Mouse (Mus musculus) heart, embryonic 12.5 days (tissue): ENCODE measurements around the gene Gm29776. TPM values are rescaled to one million over a fixed set of nuclear protein-coding genes. Genes with fewer than 3 reads are reported as not detected.
A peak's percentile ranks its signal among the peaks of the same experiment; 100 is the strongest.

Experiments
- ATAC-seq: fragments of 200-750 bp; cut with Nextera tagmentation; 2 replicates; pipeline ENCODE4 v1.8.0; 2017; ENCODE audit warnings: moderate TSS enrichment, moderate library complexity; ENCODE audit not compliant: insufficient number of reproducible peaks, low FRiP score
- H3K27ac ChIP-seq: fragments of 300-500 bp; sonication (generic); 2 replicates; pipeline ENCODE4 v1.5.1; 2016; ENCODE audit warnings: mild to moderate bottlenecking, moderate library complexity; ENCODE audit not compliant: poor library complexity, severe bottlenecking
- H3K27me3 ChIP-seq: fragments of 300-500 bp; sonication (generic); replicated peaks from 2 replicates; pipeline ENCODE4 v1.6.1; 2016; ENCODE audit warnings: mild to moderate bottlenecking, moderate library complexity
- H3K36me3 ChIP-seq: fragments of 300-500 bp; sonication (generic); 2 replicates; pipeline ENCODE4 v1.6.1; 2016; ENCODE audit warnings: mild to moderate bottlenecking, moderate library complexity
- H3K4me1 ChIP-seq: fragments of 300-500 bp; sonication (generic); replicated peaks from 2 replicates; pipeline ENCODE4 v1.6.1; 2016; ENCODE audit warnings: mild to moderate bottlenecking
- H3K4me2 ChIP-seq: fragments of 300-500 bp; sonication (generic); 2 replicates; pipeline ENCODE4 v1.6.1; 2016; ENCODE audit warnings: mild to moderate bottlenecking, moderate library complexity
- H3K4me3 ChIP-seq: fragments of 300-500 bp; sonication (generic); 2 replicates; pipeline ENCODE4 v1.5.1; 2016; ENCODE audit warnings: mild to moderate bottlenecking
- H3K9ac ChIP-seq: fragments of 300-500 bp; sonication (generic); 2 replicates; pipeline ENCODE4 v1.6.1; 2016; ENCODE audit warnings: mild to moderate bottlenecking, moderate library complexity
- H3K9me3 ChIP-seq: fragments of 300-500 bp; sonication (generic); replicated peaks from 2 replicates; pipeline ENCODE4 v1.6.1; 2016; ENCODE audit warnings: mild to moderate bottlenecking, moderate library complexity
- WGBS: fragments of 180-500 bp; shearing (Covaris S2); methylation state at CpG from one replicate; pipeline ENCODE4 v1.1.7; 2016; 5-methylcytosine and 5-hydroxymethylcytosine counted together
- polyA plus RNA-seq: library from polyadenylated mRNA; unstranded; fragments of >200 nt; fragmentation: Nextera tagmentation; extraction: Ambion mirVana; gene quantifications from 2 replicates; pipeline ENCODE4 v1.2.1, GENCODE M21; 2016

Gm29776 gene
- polyA plus RNA-seq, 1 experiment from 2014 or later = 0.28 TPM

- H3K27ac ChIP-seq = peak overlapping the region; percentile 99
- no peaks in the 10 kb centered on the region for H3K9me3 ChIP-seq
- H3K36me3 ChIP-seq = peaks cover 36% of the 10 kb centered on the region
- H3K27me3 ChIP-seq = no peaks in the 10 kb centered on the region
- H3K4me3 ChIP-seq = peak overlapping the region; percentile 97
- 13% methylated on average over 8 of the region's 8 CpGs for WGBS
- no peak for ATAC-seq
- H3K4me1 ChIP-seq = peaks cover 19% of the 10 kb centered on the region
- peak overlapping the region; percentile 96 for H3K4me2 ChIP-seq
- peak overlapping the region; percentile 97 for H3K9ac ChIP-seq
Observed at GRCm38 (mm10) chr14:54685471-54685870, 13.2 kb downstream of the Gm29776 start.

- peaks cover 48% of the 10 kb centered on the region for H3K36me3 ChIP-seq
- WGBS = 90% methylated on average over 3 of the region's 3 CpGs
- ATAC-seq = no peak
Observed at GRCm38 (mm10) chr14:54682396-54682795, 16.2 kb downstream of the Gm29776 start.

GRCm38 (mm10) chr14:54678657-54679304 lies 19.9 kb downstream of the Gm29776 start:
- no peak for ATAC-seq
- Histone ChIP-seq H3K27ac (no peak overlapping the region), H3K9me3 (no peaks in the 10 kb centered on the region), H3K36me3 (peaks cover 75% of the 10 kb centered on the region), H3K4me1 (0 out of 2 replicates have a peak, but pooled peaks cover 6% of the 10 kb centered on the region), H3K4me3 (no peak overlapping the region), H3K9ac (no peak overlapping the region), H3K27me3 (no peaks in the 10 kb centered on the region), H3K4me2 (no peak overlapping the region)
- 89% methylated on average over 16 of the region's 16 CpGs for whole genome bisulfite sequencing

More at GRCm38 (mm10) chr14:54682396-54682795, 16.2 kb downstream of the Gm29776 start:
- H3K4me3 ChIP-seq = no peak overlapping the region
- H3K4me2 ChIP-seq = no peak overlapping the region
- H3K27me3 ChIP-seq = no peaks in the 10 kb centered on the region
- peaks cover 6% of the 10 kb centered on the region; the same call in 1 of the 2 replicates for H3K4me1 ChIP-seq
- no peaks in the 10 kb centered on the region for H3K9me3 ChIP-seq
- no peak overlapping the region for H3K27ac ChIP-seq
- H3K9ac ChIP-seq = no peak overlapping the region

GRCm38 (mm10) chr14:54676290-54676689 lies 22.3 kb downstream of the Gm29776 start:
- Histone ChIP-seq H3K27ac (no peak overlapping the region), H3K4me1 (no peaks in the 10 kb centered on the region), H3K9ac (peak overlapping the region; percentile 12; the same call in 1 of the 2 replicates), H3K27me3 (no peaks in the 10 kb centered on the region), H3K9me3 (no peaks in the 10 kb centered on the region), H3K4me2 (no peak overlapping the region), H3K36me3 (peaks cover 81% of the 10 kb centered on the region), H3K4me3 (no peak overlapping the region)
- no peak for ATAC-seq
- 83% methylated on average over 5 of the region's 5 CpGs for WGBS

- no peak for ATAC-seq
- Histone ChIP-seq H3K9me3 (no peaks in the 10 kb centered on the region), H3K4me3 (no peak overlapping the region), H3K36me3 (peaks cover 76% of the 10 kb centered on the region), H3K4me1 (no peaks in the 10 kb centered on the region), H3K4me2 (no peak overlapping the region), H3K27ac (no peak overlapping the region), H3K27me3 (no peaks in the 10 kb centered on the region), H3K9ac (no peak overlapping the region)
- WGBS = 71% methylated on average over 2 of the region's 2 CpGs
Observed at GRCm38 (mm10) chr14:54674317-54674716, 24.3 kb downstream of the Gm29776 start.

GRCm38 (mm10) chr14:54669381-54669780 lies 29.3 kb downstream of the Gm29776 start:
- Histone ChIP-seq H3K4me3 (no peak overlapping the region), H3K27me3 (no peaks in the 10 kb centered on the region), H3K36me3 (peaks cover 79% of the 10 kb centered on the region), H3K9me3 (no peaks in the 10 kb centered on the region), H3K27ac (no peak overlapping the region), H3K4me2 (no peak overlapping the region), H3K9ac (no peak overlapping the region), H3K4me1 (no peaks in the 10 kb centered on the region)
- WGBS = 79% methylated on average over 4 of the region's 4 CpGs
- ATAC-seq = no peak

GRCm38 (mm10) chr14:54664477-54665222 lies 34.0 kb downstream of the Gm29776 start:
- no peaks in the 10 kb centered on the region for H3K4me1 ChIP-seq
- H3K27me3 ChIP-seq = no peaks in the 10 kb centered on the region
- H3K4me3 ChIP-seq = no peak overlapping the region
- no peak for ATAC-seq
- 88% methylated on average over 10 of the region's 10 CpGs for whole genome bisulfite sequencing
- H3K4me2 ChIP-seq = no peak overlapping the region
- H3K9me3 ChIP-seq = no peaks in the 10 kb centered on the region
- H3K9ac ChIP-seq = no peak overlapping the region
- no peak overlapping the region for H3K27ac ChIP-seq
- H3K36me3 ChIP-seq = peaks cover 93% of the 10 kb centered on the region

- no peak overlapping the region for H3K9ac ChIP-seq
- 90% methylated on average over 2 of the region's 2 CpGs for WGBS
- H3K9me3 ChIP-seq = no peaks in the 10 kb centered on the region
- H3K27ac ChIP-seq = no peak overlapping the region
- peaks cover 93% of the 10 kb centered on the region for H3K36me3 ChIP-seq
- H3K27me3 ChIP-seq = no peaks in the 10 kb centered on the region
- H3K4me2 ChIP-seq = no peak overlapping the region
- ATAC-seq = no peak
- H3K4me1 ChIP-seq = no peaks in the 10 kb centered on the region
- H3K4me3 ChIP-seq = no peak overlapping the region
Observed at GRCm38 (mm10) chr14:54660009-54660408, 38.6 kb downstream of the Gm29776 start.

GRCm38 (mm10) chr14:54653496-54653895 lies 45.1 kb downstream of the Gm29776 start:
- H3K9me3 ChIP-seq = no peaks in the 10 kb centered on the region
- peak; percentile 89 for ATAC-seq
- peaks cover 41% of the 10 kb centered on the region for H3K4me1 ChIP-seq
- H3K36me3 ChIP-seq = peaks cover 70% of the 10 kb centered on the region
- H3K4me3 ChIP-seq = peak overlapping the region; percentile 61
- no peaks in the 10 kb centered on the region for H3K27me3 ChIP-seq
- H3K4me2 ChIP-seq = peak overlapping the region; percentile 84
- WGBS = 1% methylated on average over 12 of the region's 12 CpGs
- peak overlapping the region; percentile 87 for H3K27ac ChIP-seq
- H3K9ac ChIP-seq = peak overlapping the region; percentile 85

- Histone ChIP-seq H3K9ac (peak overlapping the region; percentile 85), H3K4me3 (peak overlapping the region; percentile 61), H3K9me3 (no peaks in the 10 kb centered on the region), H3K4me2 (peak overlapping the region; percentile 84), H3K27me3 (no peaks in the 10 kb centered on the region), H3K4me1 (peaks cover 41% of the 10 kb centered on the region), H3K36me3 (peaks cover 70% of the 10 kb centered on the region), H3K27ac (peak overlapping the region; percentile 87)
- WGBS = 0% methylated on average over 7 of the region's 7 CpGs
- no peak for ATAC-seq
Observed at GRCm38 (mm10) chr14:54652787-54653186, 45.8 kb downstream of the Gm29776 start.

GRCm38 (mm10) chr14:54651556-54651955 lies 47.1 kb downstream of the Gm29776 start:
- no peak overlapping the region for H3K4me3 ChIP-seq
- peaks cover 71% of the 10 kb centered on the region for H3K36me3 ChIP-seq
- 0 out of 2 replicates have a peak overlapping the region, but pooled peaks have one; percentile 17 for H3K9ac ChIP-seq
- WGBS = 77% methylated on average over 4 of the region's 4 CpGs
- H3K4me1 ChIP-seq = peaks cover 41% of the 10 kb centered on the region
- no peaks in the 10 kb centered on the region for H3K27me3 ChIP-seq
- no peaks in the 10 kb centered on the region for H3K9me3 ChIP-seq
- no peak for ATAC-seq
- peak overlapping the region; percentile 84; the same call in 1 of the 2 replicates for H3K4me2 ChIP-seq
- peak overlapping the region; percentile 14; the same call in 1 of the 2 replicates for H3K27ac ChIP-seq
